Mouse (Mus musculus): ENCODE measurements around the gene Gsg1l. TPM values are rescaled to one million over a fixed set of nuclear protein-coding genes. Genes with fewer than 3 reads are reported as not detected.

The Gsg1l gene
- polyA plus RNA-seq, 1 experiment: not detected

DNA sequence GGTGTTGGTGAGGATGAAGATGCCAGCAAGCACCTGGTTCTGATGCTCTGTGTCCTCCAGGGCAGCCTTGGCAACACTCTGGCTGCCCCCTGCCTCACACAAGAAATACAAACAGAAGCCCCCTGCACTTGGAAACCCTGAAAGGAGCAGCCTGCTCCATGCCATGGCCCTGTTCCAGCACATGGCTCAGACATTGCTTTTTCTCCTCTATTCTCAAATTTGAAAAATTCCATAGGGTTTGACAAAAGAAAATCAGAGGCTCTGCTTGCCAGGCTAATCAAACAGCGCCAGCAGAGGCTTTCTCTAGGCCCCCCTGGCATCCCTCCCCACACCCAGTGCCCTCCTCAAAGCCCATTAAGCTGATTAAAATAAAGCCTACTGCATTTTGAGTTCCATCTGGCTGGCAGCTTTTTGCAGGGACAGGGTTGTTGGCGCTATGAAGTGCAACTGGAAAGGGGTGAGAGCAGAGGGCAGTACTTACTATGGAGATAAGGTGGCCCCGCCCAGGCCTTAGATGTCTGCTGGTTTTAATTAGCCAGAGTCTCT, 253.0 kb downstream of the Gsg1l start:
- Histone ChIP-seq H3K4me1 (ENCODE audit: control insufficient read depth, insufficient read depth, low read length) (no peaks in the 10 kb centered on the region), H3K4me3 (ENCODE audit: insufficient read depth, low read length) (no peak overlapping the region), H3K27ac (ENCODE audit: insufficient read depth, low read depth, low read length) (no peak overlapping the region)
- TF ChIP-seq POLR2A (IDR thresholded peaks at IDR 0.05; ENCODE audit: borderline replicate concordance, low read depth, low read length) (no peak), CTCF (IDR thresholded peaks at IDR 0.05; ENCODE audit: low read depth, low read length) (no peak)

- Histone ChIP-seq H3K4me1 (ENCODE audit: control insufficient read depth, insufficient read depth, low read length) (no peaks in the 10 kb centered on the region), H3K27ac (ENCODE audit: insufficient read depth, low read depth, low read length) (no peak overlapping the region), H3K4me3 (ENCODE audit: insufficient read depth, low read length) (no peak overlapping the region)
- TF ChIP-seq CTCF (IDR thresholded peaks at IDR 0.05; ENCODE audit: low read depth, low read length) (no peak), POLR2A (IDR thresholded peaks at IDR 0.05; ENCODE audit: borderline replicate concordance, low read depth, low read length) (no peak)
Observed at GRCm38 (mm10) chr7:125828561-125828960, 253.7 kb downstream of the Gsg1l start.

Other genes starting within 250 kb of the Gsg1l start
- 64.2 and 86.2 TPM in 2 replicates for gene Xpo6, start 118.1 kb upstream of the Gsg1l start, polyA plus RNA-seq (2012; ENCODE audit: insufficient read depth, insufficient read length, missing spikeins)
- 4.8 and 6.3 TPM in 2 replicates for gene Sbk1, start 190.2 kb upstream of the Gsg1l start, polyA plus RNA-seq (2012; ENCODE audit: insufficient read depth, insufficient read length, missing spikeins)

Measured in bone marrow macrophage, adult 2 months (primary cell).